Mouse (Mus musculus): ENCODE results near the gene Bcl2l1.

GRCm38 (mm10) chr2:152737306-152738221, 94.0 kb downstream of the Bcl2l1 start:
- TF ChIP-seq CTCF (IDR thresholded peaks at IDR 0.05; ENCODE audit: insufficient read depth, low read length), result no peak
- TF ChIP-seq POLR2A (IDR thresholded peaks at IDR 0.05; ENCODE audit: borderline replicate concordance, extremely low read depth, low read depth, low read length), result peak; percentile 21; the same call in 1 of the 2 replicates

All from lung, adult 2 months (tissue).